Mouse (Mus musculus) liver, adult 2 months (tissue): Measurements from ENCODE around the gene Gm6583. TPM values are rescaled to one million over a fixed set of nuclear protein-coding genes. Genes with fewer than 3 reads are reported as not detected.

Experiments
- DNase-seq: peaks from one replicate; pipeline ENCODE4 v3.0.0-alpha.2; 2011; ENCODE audit warnings: low read depth, low spot score; ENCODE audit errors: extremely low read depth
- H3K27ac ChIP-seq: fragments of 200-500 bp; replicated peaks from 2 replicates; pipeline ENCODE4 v1.5.1; 2012; ENCODE audit warnings: low read depth, mild to moderate bottlenecking, control low read depth, inconsistent platforms, low read length; ENCODE audit not compliant: insufficient read depth
- H3K27me3 ChIP-seq: fragments of 200-500 bp; 2 replicates; pipeline ENCODE4 v1.6.1; 2012; ENCODE audit warnings: mild to moderate bottlenecking, moderate library complexity, low read length, inconsistent platforms; ENCODE audit not compliant: control insufficient read depth, insufficient read depth
- H3K36me3 ChIP-seq: fragments of 200-500 bp; 2 replicates; pipeline ENCODE4 v1.6.1; 2012; ENCODE audit warnings: low read length, inconsistent platforms; ENCODE audit not compliant: control insufficient read depth, insufficient read depth
- H3K4me1 ChIP-seq: fragments of 200-500 bp; 2 replicates; pipeline ENCODE4 v1.6.1; 2011; ENCODE audit warnings: low read length; ENCODE audit not compliant: control insufficient read depth, insufficient read depth
- H3K4me3 ChIP-seq: fragments of 200-500 bp; 2 replicates; pipeline ENCODE4 v1.5.1; 2011; ENCODE audit warnings: low read depth, mild to moderate bottlenecking, control low read depth, low read length, moderate library complexity; ENCODE audit not compliant: insufficient read depth
- H3K79me2 ChIP-seq: fragments of 200-500 bp; 2 replicates; pipeline ENCODE4 v1.6.1; 2012; ENCODE audit warnings: inconsistent platforms, mild to moderate bottlenecking, low read length, moderate library complexity; ENCODE audit not compliant: control insufficient read depth, insufficient read depth
- H3K9ac ChIP-seq: fragments of 200-500 bp; 2 replicates; pipeline ENCODE4 v1.6.1; 2012; ENCODE audit warnings: low read depth, mild to moderate bottlenecking, control low read depth, inconsistent platforms, low read length
- CTCF ChIP-seq: fragments of 200-500 bp; IDR thresholded peaks from 2 replicates; pipeline ENCODE4 v1.5.1; 2011; ENCODE audit warnings: low read depth, low read length, control low read depth
- POLR2A ChIP-seq: fragments of 200-500 bp; IDR thresholded peaks from 2 replicates; pipeline ENCODE4 v1.6.1; 2011; ENCODE audit warnings: low read length, control low read depth; ENCODE audit not compliant: insufficient read depth; ENCODE audit errors: extremely low read depth
- WGBS: fragments of 180-500 bp; shearing (Covaris S2); methylation state at CpG from one replicate; pipeline ENCODE4 v1.1.7; 2018; 5-methylcytosine and 5-hydroxymethylcytosine counted together
- polyA plus RNA-seq: library from polyadenylated mRNA; depleted of rRNA; stranded (reverse); fragments of >200 nt; gene quantifications from 2 replicates; pipeline ENCODE4 v1.2.3, GENCODE M21; 2012
- total RNA-seq: library from RNA; depleted of rRNA; stranded (reverse); fragments of >200 nt; gene quantifications from 2 replicates; pipeline ENCODE4 v1.2.3, GENCODE M21; 2014

The Gm6583 gene
- total and polyA plus RNA-seq, 2 experiments = 0.09 TPM; not detected in 1

DNA sequence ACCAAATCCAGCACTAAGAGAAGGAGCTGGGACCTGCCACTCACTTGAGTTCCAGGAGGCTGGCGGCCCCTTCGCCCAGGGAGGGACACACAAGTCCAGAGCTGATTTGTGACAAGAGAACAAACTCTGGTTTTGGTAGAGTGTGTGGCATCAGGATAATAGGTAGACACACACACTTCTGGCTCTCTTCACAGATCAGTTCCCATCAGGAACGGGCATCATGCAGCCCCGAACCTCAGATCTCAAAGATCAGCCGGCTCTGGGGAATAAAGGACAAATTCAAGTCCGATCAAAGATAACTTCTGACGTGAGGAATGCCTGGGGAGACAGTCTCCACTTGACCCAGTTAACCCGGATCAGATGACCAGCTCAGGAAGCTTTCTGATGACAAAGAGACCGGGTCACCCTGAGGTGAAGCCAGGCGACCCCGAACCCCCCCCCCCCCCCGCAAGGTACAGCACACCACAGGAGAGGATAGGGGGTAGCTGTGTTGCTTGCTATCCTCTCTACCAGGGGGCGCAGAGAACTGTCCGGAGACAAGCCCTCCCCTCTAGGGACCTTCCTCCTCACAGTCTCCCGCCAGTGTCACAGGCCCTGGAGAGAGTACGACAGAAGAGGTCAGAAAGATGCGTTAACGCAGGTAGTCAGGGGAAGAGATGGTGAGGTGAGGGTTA is 38.0 kb upstream of the Gm6583 start:
- no peaks in the 10 kb centered on the region for H3K36me3 ChIP-seq
- no peak for DNase-seq
- H3K4me1 ChIP-seq = no peaks in the 10 kb centered on the region
- no peak overlapping the region for H3K4me3 ChIP-seq
- H3K27me3 ChIP-seq = peaks cover 9% of the 10 kb centered on the region
- no peak for TF ChIP-seq POLR2A
- no peak for TF ChIP-seq CTCF
- 8% methylated on average over 18 of the region's 18 CpGs for WGBS
- no peak overlapping the region for H3K9ac ChIP-seq
- H3K27ac ChIP-seq = no peak overlapping the region
- no peaks in the 10 kb centered on the region for H3K79me2 ChIP-seq

DNA sequence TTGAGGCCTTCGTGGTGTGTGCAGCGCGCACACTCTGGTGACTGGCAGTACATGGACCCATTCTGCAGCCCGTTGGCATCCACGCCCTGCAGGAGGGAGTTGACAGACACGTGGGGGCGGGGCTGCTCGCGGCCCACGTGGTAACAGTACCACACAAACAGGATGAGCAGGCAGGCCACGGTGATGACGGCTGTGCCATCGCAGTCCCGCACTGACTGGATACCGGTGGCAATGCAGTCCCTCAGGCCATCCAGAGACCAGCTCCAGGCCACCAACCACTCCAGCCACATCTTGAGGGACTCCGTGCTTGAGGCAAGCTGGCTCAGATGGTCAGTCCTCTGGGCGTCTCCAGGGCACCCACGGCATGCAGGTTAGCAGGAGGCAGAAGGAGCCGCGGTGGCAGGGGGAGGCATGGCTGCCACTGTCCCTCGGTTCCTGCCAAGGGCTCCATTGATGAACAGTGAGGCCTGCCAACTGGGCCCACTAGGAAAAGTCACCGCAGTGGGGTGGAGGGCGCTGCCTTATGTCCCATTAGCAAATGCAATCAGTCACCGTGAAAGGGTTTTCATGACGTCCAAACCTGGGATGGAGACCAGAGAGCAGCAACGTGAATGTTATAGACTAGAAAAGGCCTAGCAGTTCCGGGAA is 36.0 kb upstream of the Gm6583 start:
- no peak overlapping the region for H3K9ac ChIP-seq
- 51% methylated on average over 27 of the region's 27 CpGs for WGBS
- H3K27me3 ChIP-seq = peaks cover 9% of the 10 kb centered on the region
- no peaks in the 10 kb centered on the region for H3K4me1 ChIP-seq
- no peak overlapping the region for H3K4me3 ChIP-seq
- no peaks in the 10 kb centered on the region for H3K36me3 ChIP-seq
- TF ChIP-seq CTCF (no peak), POLR2A (no peak)
- no peak overlapping the region for H3K27ac ChIP-seq
- DNase-seq = no peak
- H3K79me2 ChIP-seq = no peaks in the 10 kb centered on the region

DNA sequence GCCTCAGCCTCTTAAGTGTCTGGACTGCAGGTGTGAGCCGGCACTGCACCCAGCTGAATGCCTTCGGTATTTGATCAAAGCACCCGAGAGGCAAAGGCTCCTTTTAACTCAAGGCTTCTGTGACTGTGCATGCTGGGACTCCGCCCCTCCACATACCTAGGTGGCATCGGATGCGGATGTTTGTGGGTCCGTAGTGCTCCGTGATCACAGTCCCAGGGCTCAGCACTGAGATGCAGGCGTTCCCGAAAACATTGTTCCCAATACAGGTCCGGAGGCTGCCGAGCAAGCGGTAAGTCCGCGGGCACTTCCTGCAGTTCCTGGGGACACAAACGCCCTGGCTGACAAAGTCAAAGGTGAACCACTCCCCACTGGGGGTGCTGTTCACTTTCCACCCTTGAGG is 35.2 kb upstream of the Gm6583 start:
- WGBS = 36% methylated on average over 16 of the region's 16 CpGs
- H3K4me1 ChIP-seq = no peaks in the 10 kb centered on the region
- no peak for TF ChIP-seq CTCF
- no peak for TF ChIP-seq POLR2A
- no peak overlapping the region for H3K4me3 ChIP-seq
- H3K9ac ChIP-seq = no peak overlapping the region
- no peaks in the 10 kb centered on the region for H3K79me2 ChIP-seq
- DNase-seq = no peak
- no peaks in the 10 kb centered on the region for H3K36me3 ChIP-seq
- peaks cover 9% of the 10 kb centered on the region for H3K27me3 ChIP-seq
- no peak overlapping the region for H3K27ac ChIP-seq

DNA sequence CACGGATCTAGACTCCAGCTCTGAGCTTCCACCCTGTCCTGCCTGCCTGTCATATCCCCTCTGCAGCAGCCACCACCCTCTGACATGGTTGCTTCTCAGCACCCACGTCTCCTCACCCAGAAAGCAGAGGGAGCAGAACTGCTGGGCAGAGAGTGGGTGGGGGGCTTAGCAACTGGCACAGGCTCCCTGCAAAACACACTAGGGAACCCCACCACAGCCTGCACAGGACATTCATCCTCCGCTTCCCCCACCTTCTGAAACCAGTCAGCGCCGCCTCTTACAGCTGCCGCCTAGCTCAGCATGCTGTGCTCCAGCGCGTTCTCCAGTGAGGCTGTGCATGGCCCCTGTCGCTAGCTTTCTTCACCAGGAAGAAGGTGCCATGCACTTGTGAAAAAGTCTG is 33.5 kb upstream of the Gm6583 start:
- H3K4me3 ChIP-seq = no peak overlapping the region
- H3K27me3 ChIP-seq = peaks cover 4% of the 10 kb centered on the region; the same call in 1 of the 2 replicates
- DNase-seq = no peak
- WGBS = 79% methylated on average over 9 of the region's 9 CpGs
- H3K27ac ChIP-seq = no peak overlapping the region
- no peaks in the 10 kb centered on the region for H3K4me1 ChIP-seq
- H3K79me2 ChIP-seq = no peaks in the 10 kb centered on the region
- TF ChIP-seq CTCF (no peak), POLR2A (no peak)
- H3K9ac ChIP-seq = no peak overlapping the region
- no peaks in the 10 kb centered on the region for H3K36me3 ChIP-seq

DNA sequence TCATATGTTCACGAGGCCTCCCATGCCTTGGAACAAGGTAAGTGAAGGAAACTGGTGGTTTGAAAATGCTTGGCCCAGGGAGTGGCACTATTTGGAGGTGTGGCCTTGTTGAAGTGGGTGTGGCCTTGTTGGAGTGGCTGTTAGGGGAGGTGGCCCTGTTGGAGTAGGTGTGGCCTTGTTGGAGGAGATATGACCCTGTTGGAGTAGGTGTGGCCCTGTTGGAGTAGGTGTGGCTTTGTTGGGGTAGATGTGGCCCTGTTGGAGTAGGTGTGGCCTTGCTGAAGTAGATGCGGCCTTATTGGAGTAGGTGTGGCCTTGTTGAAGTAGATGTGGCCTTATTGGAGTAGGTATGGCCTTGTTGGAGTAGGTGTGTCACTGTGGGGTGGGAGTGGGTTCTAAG is 30.1 kb upstream of the Gm6583 start:
- Histone ChIP-seq H3K27ac (no peak overlapping the region), H3K79me2 (no peaks in the 10 kb centered on the region), H3K27me3 (no peaks in the 10 kb centered on the region), H3K4me1 (no peaks in the 10 kb centered on the region), H3K36me3 (no peaks in the 10 kb centered on the region), H3K4me3 (no peak overlapping the region), H3K9ac (no peak overlapping the region)
- DNase-seq = no peak
- TF ChIP-seq POLR2A (no peak), CTCF (no peak)
- 68% methylated on average over 2 of the region's 2 CpGs for WGBS

DNA sequence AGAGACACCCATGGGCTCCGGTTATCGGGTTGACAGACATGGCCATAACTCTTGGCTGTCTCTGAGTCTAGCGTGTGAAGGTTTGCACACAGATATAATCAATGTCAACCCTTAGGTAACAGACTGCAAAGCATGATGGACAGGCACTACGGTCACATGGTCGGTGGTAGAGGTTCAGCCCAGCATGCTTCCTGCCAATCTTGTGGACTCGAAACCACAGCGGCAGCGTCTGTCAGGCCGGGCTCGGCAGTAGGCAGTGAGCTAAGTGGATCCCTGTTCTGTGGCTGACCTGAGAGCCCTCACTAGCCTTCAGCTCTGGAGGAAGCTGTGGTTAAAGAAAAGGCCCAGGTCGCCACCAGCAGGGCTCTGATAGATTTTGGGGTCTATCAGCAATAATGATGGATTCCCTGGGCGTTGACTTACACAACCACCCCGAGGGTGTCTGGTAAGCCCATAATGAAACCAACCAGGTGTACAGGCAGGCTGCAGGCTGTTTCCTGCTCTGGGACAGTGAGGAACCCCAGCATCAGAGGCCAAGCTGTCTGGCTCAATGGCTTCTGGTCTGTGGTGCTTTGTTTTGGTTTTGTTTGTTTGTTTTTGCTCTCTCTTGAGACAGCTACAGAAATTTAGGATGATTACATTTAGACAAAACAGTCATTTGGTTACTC is 29.1 kb upstream of the Gm6583 start:
- Histone ChIP-seq H3K27me3 (no peaks in the 10 kb centered on the region), H3K79me2 (no peaks in the 10 kb centered on the region), H3K27ac (no peak overlapping the region), H3K4me3 (no peak overlapping the region), H3K9ac (no peak overlapping the region), H3K4me1 (no peaks in the 10 kb centered on the region), H3K36me3 (no peaks in the 10 kb centered on the region)
- no peak for DNase-seq
- 85% methylated on average over 13 of the region's 13 CpGs for WGBS
- TF ChIP-seq CTCF = no peak
